Mouse (Mus musculus) T-helper 1 cell (primary cell): ENCODE results near the gene Ppp3ca.

Source experiments
- in situ Hi-C: fragments of 300-600 bp; cut with MboI, MseI; formaldehyde crosslinking; loops from one replicate; pipeline ENCODE4 v1.15.1; 2025; ENCODE audit warnings: high pct_unique_total_duplicates

Ppp3ca gene

DNA sequence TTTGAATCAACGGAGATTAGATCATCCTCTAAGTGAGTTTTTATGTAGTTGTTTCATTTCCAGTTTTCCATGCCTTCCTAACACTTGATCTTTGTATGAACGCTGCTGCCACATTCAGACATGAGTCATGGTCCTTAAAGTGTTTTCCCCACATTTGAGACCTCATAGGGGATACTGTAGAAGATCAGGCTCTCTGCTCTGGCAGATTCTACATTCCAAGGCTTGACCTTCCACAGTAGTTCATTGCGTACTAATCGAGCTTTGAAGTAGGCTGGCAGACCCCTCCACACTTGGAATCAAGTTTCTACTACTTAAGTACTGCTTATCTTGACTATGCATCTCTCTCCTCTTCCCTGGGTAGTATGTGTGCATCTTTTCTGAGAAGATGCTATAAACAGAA, 183.7 kb downstream of the Ppp3ca start:
- in situ Hi-C loops, result no loop called here

DNA sequence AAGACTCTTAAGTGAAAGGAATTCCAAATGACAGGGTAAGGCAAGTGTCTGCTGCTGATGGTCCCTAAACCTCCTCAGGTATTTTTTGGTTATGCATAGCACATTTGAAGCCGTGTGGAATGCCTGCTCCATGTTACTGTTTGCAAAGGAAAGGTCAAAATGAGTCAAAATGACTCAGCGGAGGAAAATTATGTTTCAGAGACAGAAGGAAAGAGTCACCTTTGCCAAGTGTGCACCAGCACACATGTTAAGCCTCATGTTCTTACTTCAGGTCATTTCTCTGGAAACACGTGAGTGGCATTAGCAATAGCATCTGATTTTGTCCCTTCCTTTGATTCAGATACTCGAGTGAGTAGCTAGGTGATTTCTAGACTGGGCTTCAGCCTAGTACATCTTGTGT, 186.1 kb downstream of the Ppp3ca start:
- in situ Hi-C loops, result no loop called here

DNA sequence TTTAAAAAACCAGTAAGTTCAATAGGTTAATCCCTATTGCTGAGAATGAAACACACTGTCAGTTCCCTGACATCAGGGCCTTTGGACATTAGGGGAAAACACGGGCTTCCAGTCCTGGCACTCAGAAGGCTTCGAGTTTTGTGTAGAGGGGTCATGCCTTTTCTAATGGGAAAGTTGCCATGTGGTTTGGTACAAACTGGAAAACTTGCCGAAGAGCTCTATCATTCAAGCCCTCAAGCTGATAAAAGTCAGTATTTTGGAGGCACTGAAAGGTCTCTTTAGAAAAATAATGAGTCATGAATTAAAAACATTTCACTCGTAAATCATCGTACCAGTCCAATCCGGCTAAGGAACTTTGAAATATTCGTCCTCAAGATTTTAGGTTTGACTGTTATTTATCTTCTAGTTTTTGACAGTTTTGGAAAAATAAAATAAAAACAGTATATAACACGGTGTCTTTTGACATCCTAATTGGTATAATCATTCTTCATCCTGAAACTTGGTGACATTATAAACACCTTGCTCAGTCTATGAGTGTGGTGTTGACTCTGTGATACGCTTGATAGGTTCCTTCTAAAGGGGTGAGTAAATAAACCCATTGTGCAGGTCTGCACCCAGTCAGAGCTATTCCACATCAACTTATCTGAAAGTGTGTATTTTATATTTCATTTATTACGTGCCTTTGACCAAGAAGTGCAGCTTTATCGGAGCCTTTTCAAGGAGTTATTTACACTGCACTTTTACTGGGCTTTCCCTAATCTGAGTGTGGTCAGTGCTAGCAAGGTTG, 192.3 kb downstream of the Ppp3ca start:
- in situ Hi-C loops, result no loop called here

DNA sequence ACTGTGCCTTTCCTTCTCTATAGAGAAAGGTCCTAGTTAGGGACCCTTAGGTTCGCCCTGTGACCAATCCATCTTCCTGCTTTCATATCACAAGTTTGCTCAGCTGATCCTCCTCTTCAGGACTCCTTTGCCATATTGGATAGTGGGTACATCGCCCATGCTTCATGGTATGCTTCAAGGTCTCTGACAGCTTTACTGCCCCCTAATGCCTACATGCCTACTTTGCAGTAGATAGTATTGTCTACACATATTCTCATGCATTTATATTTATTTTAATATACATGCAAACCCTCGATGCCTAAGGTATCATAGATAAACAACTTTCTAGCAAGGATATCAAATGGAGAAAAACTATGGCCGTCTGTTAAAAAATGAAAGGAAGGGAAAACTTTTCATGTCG, 193.2 kb downstream of the Ppp3ca start:
- in situ Hi-C loops, result no loop called here

DNA sequence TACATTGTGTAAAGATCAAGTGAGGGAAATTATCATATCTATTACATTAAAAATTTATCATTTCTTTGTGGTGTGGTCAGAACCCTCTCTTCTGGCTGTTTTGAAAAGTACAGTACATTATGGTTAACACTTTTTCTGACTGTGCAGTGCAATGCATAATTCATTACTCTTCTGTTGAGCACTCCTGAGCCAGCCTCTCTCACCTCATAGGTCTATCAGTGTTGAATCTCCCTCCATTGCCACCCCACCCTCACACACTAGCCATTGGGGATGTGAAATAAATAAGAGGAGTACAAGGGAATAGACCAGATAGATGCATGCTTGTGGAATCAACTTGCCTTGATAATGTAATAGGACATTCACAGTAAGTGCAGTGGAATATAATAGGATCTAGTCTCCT, 194.4 kb downstream of the Ppp3ca start:
- in situ Hi-C loops, result no loop called here

DNA sequence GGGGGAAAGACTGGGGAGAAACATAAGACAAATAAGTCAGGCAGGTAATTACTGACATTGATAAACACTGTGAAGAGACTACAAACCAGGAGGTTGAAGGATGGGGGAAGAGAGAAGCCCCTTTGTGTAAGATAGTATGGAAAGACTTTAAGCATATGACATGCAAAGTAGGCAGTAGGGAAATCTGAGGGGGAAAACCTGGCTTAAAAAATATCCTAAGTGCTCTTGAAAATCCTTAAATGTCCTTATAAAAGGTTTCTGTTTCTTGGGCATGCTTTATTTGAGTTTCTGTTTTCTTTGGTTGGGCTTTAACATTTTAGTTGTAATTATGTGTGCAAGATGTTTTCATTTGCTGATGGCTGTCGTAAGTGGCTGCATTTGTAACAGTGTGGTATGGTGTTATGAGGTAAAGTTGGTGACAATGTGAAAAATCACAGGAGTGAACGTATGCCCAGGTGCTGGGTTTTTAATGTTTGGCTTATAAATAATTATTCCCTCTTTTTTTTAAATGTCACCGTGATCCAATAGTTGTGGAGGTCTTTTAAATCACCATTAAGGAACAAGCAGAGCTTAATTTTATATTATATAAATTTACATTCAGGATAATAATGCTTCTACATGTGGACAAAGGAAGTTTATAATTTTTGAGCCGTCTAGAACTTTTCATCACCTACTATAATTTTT, 195.4 kb downstream of the Ppp3ca start:
- in situ Hi-C loops, result no loop called here

DNA sequence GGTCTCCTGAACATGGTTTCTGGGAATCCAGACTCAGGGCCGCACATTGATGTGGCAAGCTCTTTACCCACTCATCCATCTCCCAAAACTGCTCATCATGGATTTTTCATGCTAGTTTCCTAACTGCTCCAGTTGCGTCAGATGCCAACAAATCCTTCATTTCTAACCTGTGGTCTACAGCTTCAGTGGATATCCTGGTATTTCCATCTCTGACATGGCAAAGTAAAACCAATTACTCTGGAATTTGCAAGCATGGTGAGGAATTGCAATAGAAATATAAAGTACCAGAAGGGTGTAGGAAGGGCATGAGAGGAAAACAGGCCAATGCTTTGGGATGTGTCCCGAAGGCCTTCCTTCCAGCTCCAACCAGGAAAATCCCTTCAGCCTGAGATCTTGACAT, 196.2 kb downstream of the Ppp3ca start:
- in situ Hi-C loops, result no loop called here

DNA sequence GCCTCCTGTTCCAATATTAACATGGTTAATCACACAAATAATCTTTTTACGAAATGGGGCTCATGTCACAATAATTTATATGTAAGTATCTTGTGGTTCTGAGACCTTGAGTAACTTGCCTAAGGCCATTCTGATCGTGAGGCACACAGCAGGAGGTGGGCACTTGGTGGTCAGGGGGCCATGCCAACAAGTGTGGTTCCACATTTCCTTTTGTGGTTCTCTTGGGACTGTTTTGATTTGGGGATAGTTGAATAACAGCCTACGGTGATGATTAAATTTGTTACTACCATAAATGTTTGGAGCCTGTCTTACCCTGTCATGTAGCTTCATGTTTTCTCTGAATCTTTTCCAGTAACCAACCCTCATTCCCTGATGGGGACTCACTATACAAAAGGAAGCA, 196.6 kb downstream of the Ppp3ca start:
- in situ Hi-C loops, result no loop called here

DNA sequence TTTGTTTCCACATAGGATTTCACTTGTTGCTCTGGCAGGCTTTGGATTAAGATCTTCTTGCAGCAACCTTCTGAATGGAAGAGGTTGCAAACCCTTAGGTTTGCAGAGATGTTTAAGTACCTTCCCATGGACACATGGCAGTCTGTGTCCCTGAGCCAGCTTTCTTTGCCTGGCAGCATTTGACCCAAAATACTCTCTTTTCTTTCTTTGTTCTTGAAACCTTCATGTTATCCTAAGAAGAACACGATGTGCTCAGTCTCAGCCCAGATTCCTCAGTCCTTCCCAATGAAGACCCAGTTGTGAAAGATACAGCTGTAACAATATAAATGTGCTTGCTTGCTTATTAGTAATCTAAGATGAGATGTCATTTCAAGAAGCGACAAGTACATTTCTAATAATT, 197.4 kb downstream of the Ppp3ca start:
- in situ Hi-C loops, result no loop called here

DNA sequence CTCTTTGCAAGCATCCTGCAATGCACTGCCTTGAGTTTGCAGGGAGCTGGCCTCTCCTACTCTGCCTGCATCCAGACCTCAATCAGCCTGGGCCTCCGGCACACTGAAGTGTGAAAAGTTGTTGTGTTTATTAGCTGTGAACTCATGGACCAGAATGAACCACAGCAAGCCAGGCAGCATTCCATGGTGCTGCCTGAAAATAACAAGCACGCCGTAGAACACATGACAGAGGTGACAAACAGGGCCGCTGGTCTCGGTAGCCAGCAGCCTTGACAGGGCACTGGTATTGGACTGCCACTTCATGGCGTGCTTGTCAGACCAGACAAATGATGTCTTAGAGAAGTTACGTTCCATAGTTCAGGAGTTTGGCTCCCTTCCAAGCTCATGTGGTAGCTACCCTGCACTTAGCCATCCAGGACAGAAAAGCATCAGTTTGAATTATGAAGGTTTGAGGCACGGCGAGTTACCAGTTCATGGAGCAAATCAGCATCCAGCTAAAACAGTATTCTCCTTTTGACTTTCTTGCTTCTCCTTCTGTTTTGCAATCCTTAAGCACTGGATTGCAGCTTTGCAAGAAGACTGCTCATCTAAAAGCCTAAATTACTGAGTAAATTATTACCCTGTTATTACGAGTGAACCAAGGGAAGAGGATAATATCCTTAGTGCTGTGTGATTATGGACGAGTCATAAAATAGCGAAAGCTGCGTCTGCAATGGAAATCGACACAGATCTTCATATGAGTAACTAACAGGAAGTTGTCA, 202.0 kb downstream of the Ppp3ca start:
- in situ Hi-C loops, result no loop called here

DNA sequence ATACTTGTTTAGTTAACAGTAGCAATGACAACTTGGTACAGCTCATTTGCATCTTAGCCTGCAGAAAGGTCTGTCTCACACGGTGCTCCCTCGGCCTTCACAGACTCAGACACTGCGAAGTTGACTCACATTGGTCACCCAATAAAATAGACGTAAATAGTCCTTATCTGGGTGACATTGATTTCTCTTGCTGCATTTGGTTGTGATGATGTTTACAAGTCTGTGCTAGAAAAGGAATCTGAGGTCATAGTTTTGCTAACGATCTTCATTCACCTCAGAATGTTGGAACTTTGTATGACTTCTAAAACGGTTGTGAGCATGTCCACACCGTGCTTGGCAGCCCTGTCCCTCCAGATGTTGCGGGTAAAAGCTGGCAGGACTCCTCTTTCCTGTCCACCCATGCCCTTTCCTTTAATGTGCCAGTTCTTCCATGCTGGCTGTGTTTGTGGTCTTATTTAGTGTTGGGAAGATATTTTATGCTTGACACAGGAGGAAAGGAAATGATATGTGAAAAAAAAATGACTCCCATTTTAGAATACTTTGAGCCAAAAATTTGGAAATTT, 202.7 kb downstream of the Ppp3ca start:
- in situ Hi-C loops, result no loop called here

DNA sequence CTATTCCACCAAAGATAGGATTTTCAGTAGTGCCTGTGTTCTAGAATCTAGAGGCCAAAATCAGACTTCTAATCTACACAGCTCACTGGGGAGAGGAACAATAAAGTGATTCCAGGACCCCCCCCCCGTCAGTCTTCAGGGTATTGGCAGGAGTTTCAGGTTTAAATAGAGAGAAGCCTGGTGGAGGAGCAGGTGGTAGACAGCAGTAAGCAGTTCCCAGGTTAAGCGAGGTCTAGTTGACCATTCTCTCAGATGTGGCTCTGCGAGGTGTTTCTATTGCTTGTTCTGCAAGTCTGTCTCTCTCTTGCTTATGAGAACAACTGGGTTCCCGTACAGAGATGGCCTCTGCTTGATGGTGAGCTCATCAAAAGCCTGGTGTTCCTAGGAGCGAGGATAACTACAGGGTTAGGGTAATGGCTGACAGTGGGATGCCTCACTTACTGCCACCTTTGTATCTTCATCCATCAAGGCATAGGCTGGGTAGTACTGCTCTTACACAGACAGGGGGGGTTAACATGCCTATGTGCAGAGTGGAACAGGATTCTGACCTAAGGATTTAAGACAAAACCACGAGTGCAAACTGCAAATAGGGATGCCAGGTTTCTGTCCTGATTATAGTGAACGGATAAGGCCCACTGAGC, 204.0 kb downstream of the Ppp3ca start:
- in situ Hi-C loops, result no loop called here

DNA sequence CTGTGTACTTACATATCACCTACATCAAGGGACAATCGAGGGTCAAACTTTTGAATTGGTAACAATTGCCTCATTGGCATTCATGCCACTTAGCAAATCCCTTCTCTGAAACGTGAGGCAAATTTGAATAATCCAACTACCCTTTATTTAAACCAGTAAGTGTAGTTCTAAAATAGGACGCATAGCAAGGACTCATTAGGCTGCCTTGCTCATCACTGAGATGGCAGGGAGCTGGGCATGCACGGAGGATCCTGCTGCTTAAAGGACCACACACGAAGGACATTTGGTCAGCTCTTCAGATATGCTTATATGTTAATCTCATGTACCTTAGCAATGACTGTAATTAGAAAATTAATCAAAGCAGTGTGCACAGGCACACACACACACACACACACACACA, 204.6 kb downstream of the Ppp3ca start:
- in situ Hi-C loops, result no loop called here

DNA sequence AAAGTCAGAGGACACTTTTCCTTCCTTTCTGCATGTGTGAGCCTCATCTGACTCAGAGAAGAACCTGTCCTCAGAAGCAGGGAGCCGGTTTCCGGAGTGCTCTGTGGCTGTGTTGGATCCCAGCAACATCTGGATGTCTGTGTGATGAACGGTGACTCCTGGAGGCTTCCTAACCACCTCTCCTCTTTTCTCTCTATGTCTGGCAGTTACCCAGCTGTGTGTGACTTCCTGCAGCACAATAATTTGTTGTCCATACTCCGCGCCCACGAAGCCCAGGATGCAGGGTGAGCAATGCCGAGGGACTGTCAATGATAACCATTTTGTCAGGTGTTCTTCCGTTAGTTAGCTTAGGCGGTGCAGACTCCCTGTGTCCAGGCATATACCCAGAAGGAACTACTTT, 217.8 kb downstream of the Ppp3ca start:
- in situ Hi-C loops, result loop anchor here (5.0 kb wide), 1 partner anchor 855 kb away; no protein-coding TSS in a partner anchor

DNA sequence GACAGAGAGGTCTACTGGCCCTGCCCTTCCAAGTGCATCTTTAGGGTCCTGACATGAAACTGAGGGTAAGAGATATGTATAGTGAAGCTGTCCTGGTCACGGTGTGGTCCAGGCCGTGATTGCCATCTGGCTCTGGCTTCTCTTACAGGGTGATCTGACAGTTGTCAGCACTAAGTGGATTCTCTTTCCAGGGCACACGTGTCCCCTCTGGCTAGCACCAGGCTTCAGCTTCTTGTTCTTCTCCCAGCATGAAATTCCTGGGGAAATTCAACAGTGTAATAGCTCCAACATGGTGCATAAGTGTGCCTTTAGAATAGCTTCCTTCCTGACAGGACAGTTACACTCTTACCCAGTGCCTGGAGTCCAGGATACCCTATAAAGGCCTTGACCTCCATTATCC, 222.2 kb downstream of the Ppp3ca start:
- in situ Hi-C loops, result no loop called here

DNA sequence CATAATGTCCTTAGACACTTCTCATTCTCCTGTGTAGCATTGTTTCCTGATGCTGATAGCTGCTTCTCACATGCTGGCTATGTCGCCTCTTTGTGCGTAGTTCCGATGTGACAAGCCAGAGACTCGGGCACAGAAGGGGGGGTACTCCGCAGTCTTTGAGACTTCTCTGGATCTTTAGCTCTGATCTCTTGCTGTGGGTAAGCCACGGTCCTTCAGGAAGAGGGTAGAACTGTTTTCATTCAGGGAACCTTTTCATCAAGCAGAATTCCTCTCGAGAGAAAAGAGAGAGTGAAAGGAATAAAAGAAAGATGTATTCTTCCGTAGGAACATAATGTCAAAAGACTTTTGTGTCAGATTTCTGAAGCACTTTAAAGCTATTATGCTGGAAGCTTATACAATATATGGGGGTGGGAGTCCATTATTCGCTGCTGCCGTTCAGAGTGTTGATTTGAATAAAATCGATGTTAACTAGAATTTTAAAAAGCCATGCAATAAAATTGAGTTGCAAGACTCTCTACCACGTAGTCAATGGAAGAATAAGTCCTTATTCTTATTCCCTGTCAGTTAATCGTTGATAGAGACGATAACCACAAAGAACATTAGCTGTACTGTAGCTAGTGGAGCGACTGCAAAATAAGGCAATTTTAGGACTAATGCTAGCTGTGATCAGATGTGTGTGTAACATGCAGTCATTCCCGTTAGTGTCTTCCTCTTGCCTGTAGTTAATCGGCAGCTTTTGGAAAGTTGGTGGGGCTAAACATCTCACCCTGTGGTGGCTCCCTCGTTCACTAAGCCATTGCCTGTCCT, 223.9 kb downstream of the Ppp3ca start:
- in situ Hi-C loops, result no loop called here

DNA sequence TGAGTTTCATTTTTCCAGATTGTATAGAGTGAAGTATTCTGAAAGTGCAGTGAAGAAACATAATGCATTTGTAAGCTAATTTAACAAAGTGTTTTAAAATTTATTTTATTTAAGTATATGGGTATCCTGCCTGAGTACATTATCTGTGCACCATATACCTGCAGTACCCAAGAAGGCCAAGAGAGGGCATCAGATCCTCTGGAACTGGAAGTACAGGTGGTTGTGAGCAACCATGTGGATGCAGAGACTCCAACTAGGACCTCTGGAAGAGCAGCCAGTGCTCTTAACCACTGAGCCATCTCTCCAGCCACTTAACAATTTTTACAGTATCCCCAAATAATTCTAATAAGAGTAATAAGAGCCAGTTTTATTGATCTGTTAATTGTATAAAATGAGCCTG, 225.6 kb downstream of the Ppp3ca start:
- in situ Hi-C loops, result no loop called here

DNA sequence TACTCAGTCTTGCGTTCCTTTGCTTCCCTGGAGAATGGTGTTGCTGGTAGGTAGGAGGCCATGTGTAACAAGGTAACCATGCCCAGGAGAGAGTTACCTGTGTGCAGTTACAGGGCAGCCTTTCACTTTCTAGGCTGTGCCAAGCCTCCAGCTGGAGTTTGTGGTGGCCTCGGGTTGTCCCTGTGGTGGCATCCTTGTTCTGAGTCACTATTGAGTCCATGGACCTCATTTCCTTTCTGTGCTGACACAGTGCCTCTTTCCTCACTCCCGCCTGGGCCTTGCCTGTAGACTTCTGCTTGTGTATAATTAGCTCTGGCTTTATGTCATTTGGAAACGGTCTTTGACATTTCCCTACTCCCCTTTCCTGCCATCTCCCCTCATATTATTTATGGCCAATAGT, 226.4 kb downstream of the Ppp3ca start:
- in situ Hi-C loops, result no loop called here

DNA sequence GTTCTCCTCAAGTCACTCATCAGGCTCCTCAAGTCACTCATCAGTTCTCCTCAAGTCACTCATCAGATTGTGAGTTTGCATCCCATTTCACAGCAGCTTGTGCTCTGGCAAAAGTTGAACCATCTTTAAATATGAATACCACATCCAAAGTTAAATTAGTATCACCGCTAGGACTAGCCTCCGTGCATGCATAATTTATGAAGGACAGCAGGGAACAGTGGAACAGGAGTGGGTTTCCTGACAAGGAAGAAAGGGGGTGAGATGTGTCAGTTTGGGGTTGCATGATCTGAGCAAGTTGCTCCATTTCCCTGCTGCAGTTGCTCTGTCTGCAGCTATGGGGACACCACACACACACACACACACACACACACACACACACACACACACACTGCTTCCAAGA, 229.8 kb downstream of the Ppp3ca start:
- in situ Hi-C loops, result loop anchor here (10.0 kb wide), 1 partner anchor 1545 kb away; the partner anchor contains the start of gene Adh5

DNA sequence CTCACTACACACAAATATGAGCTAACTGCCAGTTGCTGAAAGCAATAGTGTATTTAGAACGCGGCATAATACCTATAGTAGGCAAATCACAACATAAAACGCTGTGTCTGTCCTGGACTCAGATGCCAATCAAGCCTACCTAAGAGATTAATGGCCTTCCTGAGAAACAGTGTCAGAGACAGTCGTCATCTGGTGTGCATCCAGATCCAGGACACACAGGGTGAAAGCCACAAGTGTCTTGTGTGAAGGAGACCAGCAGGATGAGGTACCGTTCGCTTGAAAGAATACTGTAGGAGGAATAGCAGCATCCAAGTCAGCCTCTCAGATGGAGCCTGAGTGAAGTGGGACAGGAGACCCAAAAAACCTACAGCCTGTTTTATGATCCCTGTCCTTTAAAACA, 231.1 kb downstream of the Ppp3ca start:
- in situ Hi-C loops, result loop anchor here (10.0 kb wide), 1 partner anchor 1544 kb away; the partner anchor contains the start of gene Adh5

DNA sequence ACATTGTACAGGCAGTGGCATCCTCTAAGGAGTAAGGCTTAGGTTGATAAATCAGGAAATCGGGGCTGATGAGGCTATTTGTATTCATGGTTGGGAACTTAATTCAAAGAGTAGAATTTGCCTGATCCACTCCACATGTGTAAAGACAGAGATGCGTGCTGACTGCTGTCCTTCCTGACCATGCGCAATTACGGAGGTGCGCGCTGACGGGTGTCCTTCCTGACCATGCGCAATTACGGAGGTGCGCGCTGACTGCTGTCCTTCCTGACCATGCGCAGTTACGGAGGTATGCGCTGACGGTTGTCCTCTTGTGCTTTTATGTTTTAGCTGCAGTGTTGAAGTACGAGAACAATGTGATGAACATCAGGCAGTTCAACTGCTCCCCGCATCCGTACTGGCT, 232.9 kb downstream of the Ppp3ca start:
- in situ Hi-C loops, result loop anchor here (10.0 kb wide), 1 partner anchor 1542 kb away; the partner anchor contains the start of gene Adh5
